Mouse (Mus musculus): ENCODE measurements around the gene Gm49450.
"Not testable (repeated sequence)": the region's sequence is repeated elsewhere in the genome, so short reads cannot be mapped to it uniquely, and the experiment has no call there.

The Gm49450 gene

GRCm38 (mm10) chr15:98985240-98985981, 32.1 kb upstream of the Gm49450 start:
- peak; percentile 88 for DNase-seq

GRCm38 (mm10) chr15:98984681-98985080, 31.3 kb upstream of the Gm49450 start:
- DNase-seq, result no peak

GRCm38 (mm10) chr15:98983431-98984081, 30.2 kb upstream of the Gm49450 start:
- no peak for DNase-seq

GRCm38 (mm10) chr15:98982100-98982499, 28.7 kb upstream of the Gm49450 start:
- no peak for DNase-seq

- no peak for DNase-seq
These were observed 26.8 kb upstream of the Gm49450 start for GRCm38 (mm10) chr15:98980012-98980614.

GRCm38 (mm10) chr15:98978409-98979172, 25.2 kb upstream of the Gm49450 start:
- DNase-seq, result no peak

- DNase-seq, result peak; percentile 91
These were observed 24.5 kb upstream of the Gm49450 start for GRCm38 (mm10) chr15:98977759-98978408.

- DNase-seq, result peak; percentile 52
These were observed 23.7 kb upstream of the Gm49450 start for GRCm38 (mm10) chr15:98976763-98977758.

- no peak for DNase-seq
These were observed 19.8 kb upstream of the Gm49450 start for GRCm38 (mm10) chr15:98973015-98973614.

GRCm38 (mm10) chr15:98971576-98972320, 18.4 kb upstream of the Gm49450 start:
- DNase-seq, result not testable (repeated sequence)

GRCm38 (mm10) chr15:98971111-98971510, 17.8 kb upstream of the Gm49450 start:
- no peak for DNase-seq

- DNase-seq, result no peak
These were observed 16.2 kb upstream of the Gm49450 start for GRCm38 (mm10) chr15:98969372-98970101.

- DNase-seq, result peak; percentile 59
These were observed 15.5 kb upstream of the Gm49450 start for GRCm38 (mm10) chr15:98968701-98969371.

GRCm38 (mm10) chr15:98959531-98959930, 6.2 kb upstream of the Gm49450 start:
- no peak for DNase-seq

- no peak for DNase-seq
These were observed 5.6 kb upstream of the Gm49450 start for GRCm38 (mm10) chr15:98958901-98959420.

GRCm38 (mm10) chr15:98957475-98957874, 4.1 kb upstream of the Gm49450 start:
- DNase-seq, result no peak

- DNase-seq, result no peak
These were observed 2.6 kb upstream of the Gm49450 start for GRCm38 (mm10) chr15:98956000-98956399.

GRCm38 (mm10) chr15:98955324-98955723, 2.0 kb upstream of the Gm49450 start:
- DNase-seq, result no peak

All from kidney, postnatal 10 days (tissue).